Mouse (Mus musculus): ENCODE results near the gene Cmip.
A peak's percentile ranks its signal among the peaks of the same experiment; 100 is the strongest.

Gene Cmip

GRCm38 (mm10) chr8:117368781-117369180, 111.9 kb downstream of the Cmip start:
- no peak for DNase-seq (ENCODE audit: extremely low read depth, insufficient read length, low spot score)

- no peak for DNase-seq (ENCODE audit: extremely low read depth, insufficient read length, low spot score)
Observed at GRCm38 (mm10) chr8:117370009-117370408, 113.1 kb downstream of the Cmip start.

DNA sequence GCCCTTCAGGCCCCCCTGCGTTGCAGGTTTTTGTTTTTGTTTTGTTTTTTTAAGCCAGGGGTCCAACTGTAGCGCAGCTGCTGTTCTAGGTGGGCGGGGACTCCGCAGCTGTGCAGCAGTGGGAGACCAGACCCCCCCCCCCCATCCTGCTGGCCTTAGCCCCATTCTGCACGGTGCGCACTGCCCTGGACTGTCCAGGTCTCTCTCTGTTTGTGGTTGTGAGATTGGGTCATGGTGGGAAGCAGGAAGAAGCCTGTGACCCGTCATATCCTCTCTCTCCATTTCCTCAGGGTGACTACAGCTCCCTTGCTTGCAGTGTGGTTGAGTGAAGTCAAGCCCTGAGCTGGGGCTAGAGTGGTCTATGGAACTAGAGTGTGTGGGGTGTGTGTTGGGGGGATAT, 114.3 kb downstream of the Cmip start:
- no peak for DNase-seq (ENCODE audit: extremely low read depth, insufficient read length, low spot score)

GRCm38 (mm10) chr8:117372070-117372469, 115.2 kb downstream of the Cmip start:
- no peak for DNase-seq (ENCODE audit: extremely low read depth, insufficient read length, low spot score)

DNA sequence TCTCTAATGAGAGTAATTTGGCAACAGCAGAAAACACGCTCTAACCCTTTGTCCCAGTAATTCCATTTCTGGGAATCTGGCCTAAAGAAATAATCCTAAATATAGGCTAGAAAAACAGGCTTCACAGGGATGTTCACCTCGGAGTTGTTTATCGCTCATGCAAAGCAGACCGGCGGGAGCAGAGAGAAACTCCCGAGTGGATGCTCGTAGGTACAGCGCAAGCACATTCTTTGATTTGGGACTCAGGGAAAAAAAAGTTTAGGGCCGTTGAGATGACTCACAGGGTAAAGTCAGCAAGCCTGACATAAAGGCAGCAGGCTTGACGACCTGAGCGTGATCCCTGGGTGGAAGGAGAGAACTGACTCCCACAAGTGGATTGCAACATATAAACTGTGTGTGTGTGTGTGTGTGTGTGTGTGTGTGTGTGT, 116.2 kb downstream of the Cmip start:
- DNase-seq (ENCODE audit: extremely low read depth, insufficient read length, low spot score) = peak; percentile 63

- no peak for DNase-seq (ENCODE audit: extremely low read depth, insufficient read length, low spot score)
Observed at GRCm38 (mm10) chr8:117374087-117374486, 117.2 kb downstream of the Cmip start.

GRCm38 (mm10) chr8:117376997-117377396, 120.1 kb downstream of the Cmip start:
- no peak for DNase-seq (ENCODE audit: extremely low read depth, insufficient read length, low spot score)

DNA sequence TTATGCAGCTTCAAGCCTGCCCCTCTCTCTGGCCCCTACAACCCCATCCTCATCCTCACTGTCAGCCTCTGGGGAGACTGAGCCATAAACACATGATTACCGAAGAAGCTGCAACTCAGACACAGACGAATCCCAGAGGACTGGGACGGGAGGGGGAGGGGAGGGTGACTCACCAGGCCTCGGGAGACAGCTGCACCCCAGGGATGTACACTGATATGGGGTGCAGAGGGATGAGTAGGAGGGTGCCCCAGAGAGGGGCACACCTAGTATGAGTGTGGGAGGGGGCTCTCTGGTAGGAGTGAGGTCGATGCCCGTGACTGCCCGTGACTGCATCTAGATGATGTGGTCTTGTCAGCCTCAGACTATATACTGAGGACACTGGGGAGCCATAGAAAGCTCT, 121.8 kb downstream of the Cmip start:
- DNase-seq (ENCODE audit: extremely low read depth, insufficient read length, low spot score) = no peak

DNA sequence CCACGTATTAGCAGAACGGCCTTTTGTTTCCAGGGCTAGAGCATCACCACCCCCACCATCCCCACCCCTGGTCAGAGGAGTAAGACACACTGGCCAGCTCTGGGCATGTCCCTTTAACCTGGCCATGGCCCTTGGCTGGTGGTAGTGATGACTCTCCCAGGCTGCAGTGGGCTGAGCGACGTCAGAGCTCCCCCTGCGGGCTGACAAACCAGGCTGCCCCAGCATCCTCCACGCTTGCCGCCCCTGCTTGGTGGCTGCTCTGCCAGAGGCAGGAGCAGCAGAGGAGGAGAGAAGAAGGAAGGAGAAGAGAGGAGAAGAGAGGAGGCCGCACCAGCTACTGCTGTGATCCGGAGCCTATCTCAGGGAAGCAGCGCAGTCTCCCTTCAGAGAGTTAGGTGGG, 122.3 kb downstream of the Cmip start:
- DNase-seq (ENCODE audit: extremely low read depth, insufficient read length, low spot score) = no peak

GRCm38 (mm10) chr8:117380796-117381195, 123.9 kb downstream of the Cmip start:
- no peak for DNase-seq (ENCODE audit: extremely low read depth, insufficient read length, low spot score)

DNA sequence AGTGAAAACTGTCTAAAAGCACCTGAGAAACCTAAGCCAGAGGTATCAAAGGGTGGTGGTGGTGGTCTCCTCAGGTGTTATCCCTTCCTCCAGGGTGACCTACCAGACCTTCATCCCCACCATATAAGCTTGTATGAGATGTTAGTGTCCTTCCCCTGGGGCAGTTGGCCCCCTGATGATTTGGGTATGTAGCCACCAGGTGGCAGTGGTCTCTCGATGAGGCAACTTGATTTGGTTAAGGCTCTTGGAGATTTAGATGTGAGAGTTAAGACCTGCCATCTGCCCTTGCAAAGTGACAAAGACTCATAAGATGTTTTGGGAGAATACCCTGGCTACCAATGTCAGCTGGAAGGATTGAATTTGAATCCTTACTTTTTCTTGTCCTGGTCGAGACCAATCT, 129.3 kb downstream of the Cmip start:
- DNase-seq (ENCODE audit: extremely low read depth, insufficient read length, low spot score) = no peak

GRCm38 (mm10) chr8:117387642-117388041, 130.8 kb downstream of the Cmip start:
- DNase-seq (ENCODE audit: extremely low read depth, insufficient read length, low spot score) = peak; percentile 65

- peak; percentile 77 for DNase-seq (ENCODE audit: extremely low read depth, insufficient read length, low spot score)
Observed at GRCm38 (mm10) chr8:117388370-117388769, 131.5 kb downstream of the Cmip start.

DNA sequence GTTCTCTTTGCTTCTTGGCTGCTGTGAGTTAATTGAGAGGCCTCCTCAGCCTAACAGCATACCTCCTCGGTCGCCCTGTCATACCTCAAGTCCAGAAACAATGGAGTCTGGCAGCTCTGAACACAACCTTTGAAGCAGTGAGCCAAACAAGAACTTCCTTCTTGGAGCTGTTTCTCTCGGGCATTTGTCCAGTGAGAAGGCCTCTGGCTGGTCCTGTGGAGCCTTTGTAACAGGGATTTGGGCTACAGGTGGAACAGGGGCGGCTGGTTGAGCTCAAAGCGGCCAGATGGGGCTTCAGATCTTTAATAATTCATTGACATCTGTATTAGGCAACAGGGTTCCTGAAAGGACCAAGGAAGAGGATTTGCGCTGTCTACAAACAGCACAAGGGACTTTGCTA, 137.0 kb downstream of the Cmip start:
- no peak for DNase-seq (ENCODE audit: extremely low read depth, insufficient read length, low spot score)

- DNase-seq (ENCODE audit: extremely low read depth, insufficient read length, low spot score) = no peak
Observed at GRCm38 (mm10) chr8:117395055-117395454, 138.2 kb downstream of the Cmip start.

DNA sequence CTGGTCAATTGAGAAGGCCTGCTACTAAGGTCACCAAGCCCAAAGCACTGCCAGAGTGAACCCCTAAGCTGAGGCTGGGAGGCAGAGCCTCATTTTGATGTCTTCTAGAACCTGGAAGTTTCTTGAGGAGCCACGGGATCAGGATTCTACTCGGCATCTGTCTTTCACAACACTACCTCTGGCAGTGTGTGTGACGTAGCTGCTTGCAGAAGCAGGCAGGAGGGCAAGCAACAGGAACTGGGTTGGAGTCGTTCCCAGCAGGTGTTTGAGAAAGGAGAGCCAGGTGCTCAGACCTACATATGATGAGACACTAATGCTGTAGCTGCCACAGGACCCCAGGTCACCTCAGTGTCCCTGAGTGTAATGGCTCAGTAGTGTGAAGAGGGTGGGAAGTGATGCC, 140.0 kb downstream of the Cmip start:
- DNase-seq (ENCODE audit: extremely low read depth, insufficient read length, low spot score) = no peak

DNA sequence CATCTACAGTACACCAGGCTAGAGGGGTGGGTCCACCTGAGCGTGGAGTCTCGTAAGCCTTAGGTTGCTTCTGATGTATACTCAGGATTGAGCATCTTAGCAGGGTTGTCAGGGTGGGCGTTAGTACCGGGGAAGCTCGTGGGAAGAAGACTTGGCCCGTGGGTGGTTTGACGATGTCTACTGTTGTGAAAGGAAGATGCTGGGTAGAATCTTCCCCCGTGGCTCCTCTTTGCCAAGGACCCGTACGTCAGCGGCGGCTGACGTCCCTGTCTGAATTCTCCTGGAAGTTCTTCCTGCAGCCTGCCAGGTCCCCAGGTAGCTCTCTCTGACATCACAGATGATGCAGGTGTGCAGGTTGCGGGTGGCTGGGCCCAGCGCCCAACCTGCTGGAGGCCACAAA, 140.9 kb downstream of the Cmip start:
- DNase-seq (ENCODE audit: extremely low read depth, insufficient read length, low spot score) = no peak

GRCm38 (mm10) chr8:117399229-117399628, 142.4 kb downstream of the Cmip start:
- no peak for DNase-seq (ENCODE audit: extremely low read depth, insufficient read length, low spot score)

DNA sequence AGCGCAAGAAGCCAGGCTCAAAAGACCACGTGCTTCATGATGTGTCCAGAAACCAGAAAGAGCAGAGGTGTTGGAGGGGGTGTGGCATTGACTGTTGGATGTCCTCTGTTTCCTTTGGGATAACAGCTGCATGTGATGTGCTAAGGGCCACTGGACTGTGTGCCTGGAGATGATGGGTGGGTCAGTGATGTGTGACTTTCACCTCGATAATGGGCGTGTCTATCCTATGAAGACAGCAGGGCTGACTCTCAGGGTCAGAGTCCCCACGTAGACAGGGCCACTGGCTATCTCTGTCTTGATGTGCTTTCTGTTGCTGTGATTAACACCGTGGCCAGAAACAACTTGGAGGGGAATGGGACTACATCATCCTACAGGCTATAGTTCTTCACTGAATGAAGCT, 144.0 kb downstream of the Cmip start:
- no peak for DNase-seq (ENCODE audit: extremely low read depth, insufficient read length, low spot score)

GRCm38 (mm10) chr8:117401880-117402279, 145.0 kb downstream of the Cmip start:
- no peak for DNase-seq (ENCODE audit: extremely low read depth, insufficient read length, low spot score)

- no peak for DNase-seq (ENCODE audit: extremely low read depth, insufficient read length, low spot score)
Observed at GRCm38 (mm10) chr8:117402911-117403704, 146.2 kb downstream of the Cmip start.

GRCm38 (mm10) chr8:117403705-117404476, 147.0 kb downstream of the Cmip start:
- DNase-seq (ENCODE audit: extremely low read depth, insufficient read length, low spot score) = no peak
